Mouse (Mus musculus) hindbrain, embryonic 16.5 days (tissue): ENCODE measurements around the gene Lrrc10b. TPM values are rescaled to one million over a fixed set of nuclear protein-coding genes. Genes with fewer than 3 reads are reported as not detected.

Experiments
- ATAC-seq: fragments of 200-750 bp; cut with Nextera tagmentation; 2 replicates; pipeline ENCODE4 v1.8.0; 2017; ENCODE audit warnings: moderate TSS enrichment, moderate library complexity
- H3K27ac ChIP-seq: fragments of 300-500 bp; sonication (generic); 2 replicates; pipeline ENCODE4 v1.5.1; 2014; ENCODE audit warnings: low read depth, mild to moderate bottlenecking, control low read depth, low read length, moderate library complexity
- H3K27me3 ChIP-seq: fragments of 300-500 bp; sonication (generic); replicated peaks from 2 replicates; pipeline ENCODE4 v1.6.1; 2014; ENCODE audit warnings: low read length; ENCODE audit not compliant: control insufficient read depth, insufficient read depth
- H3K36me3 ChIP-seq: fragments of 300-500 bp; sonication (generic); 2 replicates; pipeline ENCODE4 v1.6.1; 2014; ENCODE audit warnings: mild to moderate bottlenecking, low read length, moderate library complexity, mixed read lengths; ENCODE audit not compliant: control insufficient read depth, insufficient read depth
- H3K4me1 ChIP-seq: fragments of 300-500 bp; sonication (generic); 2 replicates; pipeline ENCODE4 v1.6.1; 2014; ENCODE audit warnings: low read depth, low read length; ENCODE audit not compliant: control insufficient read depth, insufficient read depth
- H3K4me2 ChIP-seq: fragments of 300-500 bp; sonication (generic); 2 replicates; pipeline ENCODE4 v1.6.1; 2014; ENCODE audit warnings: mild to moderate bottlenecking, low read length, control low read depth, moderate library complexity
- H3K4me3 ChIP-seq: fragments of 300-500 bp; sonication (generic); 2 replicates; pipeline ENCODE4 v1.5.1; 2014; ENCODE audit warnings: mild to moderate bottlenecking, low read length, control low read depth, moderate library complexity
- H3K9ac ChIP-seq: fragments of 300-500 bp; sonication (generic); 2 replicates; pipeline ENCODE4 v1.6.1; 2014; ENCODE audit warnings: low read depth, mild to moderate bottlenecking, control low read depth, low read length, moderate library complexity
- H3K9me3 ChIP-seq: fragments of 300-500 bp; sonication (generic); 2 replicates; pipeline ENCODE4 v1.6.1; 2014; ENCODE audit warnings: mild to moderate bottlenecking, low read length, moderate library complexity; ENCODE audit not compliant: control insufficient read depth
- WGBS: fragments of 180-500 bp; shearing (Covaris S2); extraction: QIAGEN DNeasy Blood & Tissue Kit; methylation state at CpG from one replicate; pipeline ENCODE4 v1.1.7; 2014; 5-methylcytosine and 5-hydroxymethylcytosine counted together
- polyA plus RNA-seq: library from polyadenylated mRNA; unstranded; fragments of >200 nt; fragmentation: Nextera tagmentation; extraction: Ambion mirVana; gene quantifications from 2 replicates; pipeline ENCODE4 v1.2.1, GENCODE M21; 2015

The Lrrc10b gene
- polyA plus RNA-seq, 1 experiment from 2014 or later: 1.3 TPM

- no peaks in the 10 kb centered on the region for H3K27me3 ChIP-seq
- H3K27ac ChIP-seq: no peak overlapping the region
- no peaks in the 10 kb centered on the region; the same call in 1 of the 2 replicates for H3K4me1 ChIP-seq
- H3K9ac ChIP-seq: no peak overlapping the region
- H3K9me3 ChIP-seq: no peaks in the 10 kb centered on the region
- H3K4me2 ChIP-seq: no peak overlapping the region
- no peak overlapping the region for H3K4me3 ChIP-seq
- no peak for ATAC-seq
- H3K36me3 ChIP-seq: no peaks in the 10 kb centered on the region
- 67% methylated on average over 9 of the region's 9 CpGs for WGBS
Observed at GRCm38 (mm10) chr19:10433879-10434540, 23.3 kb downstream of the Lrrc10b start.

- no peak for ATAC-seq
- WGBS: 78% methylated on average over 7 of the region's 7 CpGs
- no peak overlapping the region for H3K27ac ChIP-seq
- no peak overlapping the region for H3K4me2 ChIP-seq
- no peak overlapping the region for H3K9ac ChIP-seq
- no peaks in the 10 kb centered on the region for H3K36me3 ChIP-seq
- no peaks in the 10 kb centered on the region for H3K9me3 ChIP-seq
- no peaks in the 10 kb centered on the region for H3K27me3 ChIP-seq
- no peak overlapping the region for H3K4me3 ChIP-seq
- H3K4me1 ChIP-seq: no peaks in the 10 kb centered on the region; the same call in 1 of the 2 replicates
Observed at GRCm38 (mm10) chr19:10433225-10433624, 24.0 kb downstream of the Lrrc10b start.

GRCm38 (mm10) chr19:10431841-10432240, 25.4 kb downstream of the Lrrc10b start:
- no peak overlapping the region for H3K4me3 ChIP-seq
- no peaks in the 10 kb centered on the region for H3K27me3 ChIP-seq
- no peak overlapping the region for H3K27ac ChIP-seq
- H3K9me3 ChIP-seq: no peaks in the 10 kb centered on the region
- no peak overlapping the region for H3K4me2 ChIP-seq
- no peaks in the 10 kb centered on the region; the same call in 1 of the 2 replicates for H3K4me1 ChIP-seq
- WGBS: 60% methylated on average over 4 of the region's 4 CpGs
- no peaks in the 10 kb centered on the region; the same call in 1 of the 2 replicates for H3K36me3 ChIP-seq
- no peak for ATAC-seq
- H3K9ac ChIP-seq: no peak overlapping the region

- Histone ChIP-seq H3K9me3 (no peaks in the 10 kb centered on the region), H3K4me1 (no peaks in the 10 kb centered on the region; the same call in 1 of the 2 replicates), H3K4me2 (no peak overlapping the region), H3K36me3 (no peaks in the 10 kb centered on the region; the same call in 1 of the 2 replicates), H3K9ac (no peak overlapping the region), H3K4me3 (no peak overlapping the region), H3K27me3 (no peaks in the 10 kb centered on the region), H3K27ac (no peak overlapping the region)
- WGBS: 52% methylated on average over 3 of the region's 3 CpGs
- no peak for ATAC-seq
Observed at GRCm38 (mm10) chr19:10431410-10431809, 25.9 kb downstream of the Lrrc10b start.

GRCm38 (mm10) chr19:10429371-10429770, 27.9 kb downstream of the Lrrc10b start:
- Histone ChIP-seq H3K9me3 (no peaks in the 10 kb centered on the region), H3K9ac (no peak overlapping the region), H3K27ac (no peak overlapping the region), H3K4me2 (no peak overlapping the region), H3K4me3 (no peak overlapping the region), H3K27me3 (no peaks in the 10 kb centered on the region), H3K36me3 (no peaks in the 10 kb centered on the region; the same call in 1 of the 2 replicates), H3K4me1 (peaks cover 2% of the 10 kb centered on the region)
- ATAC-seq: no peak
- WGBS: 88% methylated on average over 8 of the region's 8 CpGs

GRCm38 (mm10) chr19:10427431-10427830, 29.8 kb downstream of the Lrrc10b start:
- H3K36me3 ChIP-seq: no peaks in the 10 kb centered on the region; the same call in 1 of the 2 replicates
- no peak overlapping the region for H3K4me3 ChIP-seq
- no peaks in the 10 kb centered on the region for H3K27me3 ChIP-seq
- no peak overlapping the region for H3K4me2 ChIP-seq
- H3K4me1 ChIP-seq: peaks cover 4% of the 10 kb centered on the region
- no peak for ATAC-seq
- no peak overlapping the region for H3K9ac ChIP-seq
- 81% methylated on average over 9 of the region's 9 CpGs for WGBS
- no peak overlapping the region for H3K27ac ChIP-seq
- no peaks in the 10 kb centered on the region for H3K9me3 ChIP-seq

- Histone ChIP-seq H3K27me3 (no peaks in the 10 kb centered on the region), H3K9ac (no peak overlapping the region), H3K4me2 (no peak overlapping the region), H3K4me1 (peaks cover 4% of the 10 kb centered on the region), H3K27ac (no peak overlapping the region), H3K4me3 (no peak overlapping the region), H3K9me3 (no peaks in the 10 kb centered on the region), H3K36me3 (no peaks in the 10 kb centered on the region; the same call in 1 of the 2 replicates)
- no peak for ATAC-seq
- 50% methylated on average over 6 of the region's 6 CpGs for WGBS
Observed at GRCm38 (mm10) chr19:10426793-10427192, 30.5 kb downstream of the Lrrc10b start.

GRCm38 (mm10) chr19:10426312-10426711, 31.0 kb downstream of the Lrrc10b start:
- H3K27ac ChIP-seq: no peak overlapping the region
- H3K4me2 ChIP-seq: no peak overlapping the region
- H3K4me3 ChIP-seq: no peak overlapping the region
- H3K4me1 ChIP-seq: peaks cover 4% of the 10 kb centered on the region
- ATAC-seq: no peak
- no peaks in the 10 kb centered on the region; the same call in 1 of the 2 replicates for H3K36me3 ChIP-seq
- no peak overlapping the region for H3K9ac ChIP-seq
- H3K9me3 ChIP-seq: no peaks in the 10 kb centered on the region
- 33% methylated on average over 25 of the region's 25 CpGs for WGBS
- no peaks in the 10 kb centered on the region for H3K27me3 ChIP-seq

GRCm38 (mm10) chr19:10425484-10426270, 31.6 kb downstream of the Lrrc10b start:
- H3K4me2 ChIP-seq: no peak overlapping the region
- no peak for ATAC-seq
- H3K9ac ChIP-seq: no peak overlapping the region; the same call in 1 of the 2 replicates
- H3K4me1 ChIP-seq: peaks cover 4% of the 10 kb centered on the region
- H3K36me3 ChIP-seq: no peaks in the 10 kb centered on the region; the same call in 1 of the 2 replicates
- no peak overlapping the region for H3K4me3 ChIP-seq
- H3K9me3 ChIP-seq: no peaks in the 10 kb centered on the region
- H3K27me3 ChIP-seq: no peaks in the 10 kb centered on the region
- H3K27ac ChIP-seq: no peak overlapping the region
- WGBS: 35% methylated on average over 12 of the region's 13 CpGs
